Mouse (Mus musculus) G1E (cell line): Measurements from ENCODE around the gene Uqcr11.

Source experiments
- CTCF ChIP-seq: IDR thresholded peaks from 2 replicates; pipeline ENCODE4 v1.5.1; 2012; ENCODE audit warnings: low read depth, low read length, inconsistent platforms, mixed read lengths
- GATA1 ChIP-seq: IDR thresholded peaks from 2 replicates; pipeline ENCODE4 v1.6.1; 2012; ENCODE audit warnings: borderline replicate concordance, low read length, inconsistent platforms, mixed read lengths
- GATA2 ChIP-seq: IDR thresholded peaks from 2 replicates; pipeline ENCODE4 v1.6.1; 2012; ENCODE audit warnings: low read depth, low read length, inconsistent platforms, borderline replicate concordance
- POLR2AphosphoS5 ChIP-seq: IDR thresholded peaks from 2 replicates; pipeline ENCODE4 v1.6.1; 2012; ENCODE audit warnings: low read depth, low read length, inconsistent platforms; ENCODE audit not compliant: insufficient replicate concordance
- TAL1 ChIP-seq: conservative IDR thresholded peaks from 2 replicates; pipeline ENCODE4 v1.6.1; 2012; ENCODE audit warnings: low read depth, low read length, inconsistent platforms, mixed read lengths

DNA sequence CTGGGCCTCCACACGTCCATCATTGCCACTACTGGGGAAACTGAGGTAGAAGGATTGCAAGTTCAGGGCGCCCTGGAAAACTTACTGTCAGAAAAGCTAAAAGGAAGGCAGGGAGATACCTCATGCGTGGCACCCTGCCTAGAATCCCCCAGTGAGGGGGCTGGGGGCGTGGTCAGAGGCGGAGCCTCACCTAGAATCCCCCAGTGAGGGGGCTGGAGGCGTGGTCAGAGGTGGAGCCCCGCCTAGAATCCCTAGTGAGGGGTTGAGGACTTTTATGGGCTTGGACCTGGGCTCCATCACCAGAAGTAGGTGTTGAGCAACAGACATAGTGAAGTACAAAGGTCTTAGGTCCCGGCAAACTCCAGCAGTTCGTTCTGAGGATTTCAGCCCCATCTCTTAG, 29.6 kb upstream of the Uqcr11 start:
- TF ChIP-seq TAL1: no peak
- TF ChIP-seq GATA1: no peak
- TF ChIP-seq CTCF: no peak
- no peak for TF ChIP-seq GATA2
- no peak for TF ChIP-seq POLR2AphosphoS5
